Mouse (Mus musculus) ES-Bruce4 (cell line): ENCODE data around the gene Galnt9.

ENCODE experiments used
- CTCF ChIP-seq: IDR thresholded peaks from one replicate; pipeline ENCODE4 v1.8.1; 2011; ENCODE audit warnings: low read depth, low read length
- POLR2A ChIP-seq: IDR thresholded peaks from one replicate; pipeline ENCODE4 v1.8.1; 2011; ENCODE audit warnings: low read length; ENCODE audit not compliant: insufficient read depth

DNA sequence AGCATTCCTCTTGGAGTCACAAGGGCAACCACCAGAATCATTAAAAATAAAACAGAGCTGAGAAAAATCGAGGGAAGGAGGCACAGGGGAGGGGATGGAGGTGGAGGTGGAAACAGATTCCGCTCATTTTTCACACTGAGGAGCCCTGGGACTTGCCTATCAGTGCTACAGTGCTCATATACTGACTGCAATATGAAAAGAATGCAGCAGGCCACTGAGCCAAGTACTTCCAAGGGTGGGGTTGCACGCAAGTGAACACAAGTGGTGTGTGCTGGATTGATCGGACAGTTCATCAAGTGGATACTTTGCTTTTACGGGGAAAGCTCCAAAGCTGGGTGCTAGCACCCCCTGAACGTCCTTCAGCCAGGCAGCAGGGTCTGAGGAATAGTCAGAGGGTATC is 30.7 kb downstream of the Galnt9 start:
- no peak for TF ChIP-seq POLR2A
- TF ChIP-seq CTCF, result no peak
